Mouse (Mus musculus): ENCODE results near the gene Strap. TPM values are rescaled to one million over a fixed set of nuclear protein-coding genes. Genes with fewer than 3 reads are reported as not detected.
A peak's percentile ranks its signal among the peaks of the same experiment; 100 is the strongest.

The Strap gene
- polyA plus RNA-seq, 1 experiment: 67.4 TPM

DNA sequence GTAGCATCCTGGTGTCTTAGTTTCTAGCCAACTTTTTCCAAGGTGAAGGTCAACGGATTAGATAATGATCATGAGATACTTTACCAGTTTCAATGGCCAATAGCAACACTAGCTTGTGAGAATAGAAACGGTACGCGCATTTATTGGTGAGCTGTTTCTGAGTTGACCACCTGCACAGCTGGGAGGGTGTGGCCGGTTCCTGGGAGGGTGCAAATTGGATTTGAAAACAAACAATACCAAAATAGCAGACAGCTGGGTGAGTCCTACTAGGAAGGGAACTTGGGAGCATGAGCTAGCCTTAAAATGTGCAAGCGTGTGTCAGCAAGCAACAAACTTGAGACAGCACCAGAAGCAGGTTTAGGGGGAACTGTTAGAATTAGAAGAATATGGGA is 38.8 kb downstream of the Strap start:
- DNase-seq (ENCODE audit: extremely low spot score in 1 of 2, low spot score in 1 of 2): no peak

DNA sequence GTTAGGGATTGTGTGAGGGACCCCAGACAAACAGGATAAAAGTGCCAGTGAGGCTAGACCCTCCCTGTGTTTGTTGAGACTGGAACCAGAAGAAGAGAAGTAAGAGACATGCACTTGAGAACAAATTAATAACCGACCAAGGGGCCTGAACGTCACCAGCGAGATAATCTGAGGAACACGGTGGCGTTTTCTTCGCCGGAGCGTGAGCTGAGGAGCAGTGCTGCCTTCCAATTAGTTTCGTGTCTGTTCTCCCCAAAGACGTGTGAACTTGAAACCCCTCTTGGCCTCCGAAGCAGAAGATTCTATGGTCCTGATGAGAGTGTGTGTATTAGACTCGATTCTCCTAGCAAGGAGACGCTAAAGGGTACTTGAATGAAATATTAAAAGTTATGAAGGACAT is 39.3 kb downstream of the Strap start:
- no peak for DNase-seq (ENCODE audit: extremely low spot score in 1 of 2, low spot score in 1 of 2)

GRCm38 (mm10) chr6:137775159-137775558 is 40.3 kb downstream of the Strap start:
- no peak for DNase-seq (ENCODE audit: extremely low spot score in 1 of 2, low spot score in 1 of 2)

GRCm38 (mm10) chr6:137776981-137777380 is 42.1 kb downstream of the Strap start:
- DNase-seq (ENCODE audit: extremely low spot score in 1 of 2, low spot score in 1 of 2): no peak

DNA sequence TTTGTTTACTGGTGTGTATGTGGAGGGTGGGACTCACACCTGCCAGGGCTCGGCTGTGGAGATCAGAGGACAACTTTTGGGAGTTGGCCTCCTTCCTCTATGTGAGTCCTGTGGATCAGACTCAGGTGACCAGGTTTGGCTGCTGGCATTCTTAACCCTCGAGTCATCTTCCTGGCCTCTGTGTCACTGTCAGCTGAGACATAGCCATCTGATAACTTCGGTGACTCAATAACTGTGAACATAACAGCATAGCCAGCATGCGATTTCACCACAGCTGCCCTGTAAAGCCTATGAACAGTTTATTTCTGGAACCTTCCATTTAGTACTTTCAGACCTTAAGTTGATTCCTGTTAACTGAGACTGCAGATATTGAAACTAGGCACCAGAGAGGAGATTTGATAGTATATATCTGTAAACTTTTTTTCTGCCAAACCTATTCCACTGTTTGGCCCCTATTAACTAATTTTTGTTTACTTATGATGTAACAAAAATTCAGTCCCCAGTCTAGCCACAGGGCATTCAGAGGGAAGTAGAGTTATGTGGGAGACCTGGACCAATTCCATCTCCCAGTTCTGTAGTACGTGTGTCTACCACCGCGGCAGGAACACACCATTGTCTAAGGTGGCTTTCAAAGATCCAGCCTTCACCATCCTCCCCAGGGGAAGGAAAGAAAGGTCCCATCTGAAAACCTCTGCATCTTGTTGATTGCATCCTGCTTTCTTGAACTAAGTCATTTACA is 49.2 kb downstream of the Strap start:
- no peak for DNase-seq (ENCODE audit: extremely low spot score in 1 of 2, low spot score in 1 of 2)

- no peak for DNase-seq (ENCODE audit: extremely low spot score in 1 of 2, low spot score in 1 of 2)
Measured at GRCm38 (mm10) chr6:137788976-137789590, 54.2 kb downstream of the Strap start.

- no peak for DNase-seq (ENCODE audit: extremely low spot score in 1 of 2, low spot score in 1 of 2)
Measured at GRCm38 (mm10) chr6:137789658-137790057, 54.8 kb downstream of the Strap start.

DNA sequence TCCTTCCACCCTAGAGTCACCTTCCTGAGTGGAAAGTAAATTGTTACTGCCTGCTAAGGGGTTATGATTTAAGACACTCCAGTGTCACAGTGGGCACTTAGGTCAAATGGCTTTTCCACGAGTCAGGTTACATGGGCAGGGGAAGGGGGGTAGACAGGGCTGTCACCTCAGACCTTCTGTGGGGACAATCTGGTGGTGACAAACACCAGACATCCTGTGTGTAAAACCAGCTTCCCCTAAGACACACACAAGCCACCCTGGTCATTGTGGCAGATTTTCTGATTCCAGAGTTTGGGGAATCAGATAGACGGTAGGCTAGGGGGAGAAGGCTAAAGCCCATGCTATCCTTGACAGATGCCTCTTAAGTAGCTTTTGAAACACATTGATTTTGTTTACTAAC is 60.6 kb downstream of the Strap start:
- no peak for DNase-seq (ENCODE audit: extremely low spot score in 1 of 2, low spot score in 1 of 2)

- peak in 1 of 2 experiments; percentile 71 for DNase-seq (ENCODE audit: extremely low spot score in 1 of 2, low spot score in 1 of 2)
Measured at GRCm38 (mm10) chr6:137796596-137797567, 62.0 kb downstream of the Strap start.

- no peak for DNase-seq (ENCODE audit: extremely low spot score in 1 of 2, low spot score in 1 of 2)
Measured at GRCm38 (mm10) chr6:137799253-137799652, 64.4 kb downstream of the Strap start.

Other genes with a start within 250 kb of the Strap start
- gene Eps8, start 80.2 kb upstream of the Strap start, polyA plus RNA-seq (2012; rRNA removed): 24.4 and 27.9 TPM in 2 replicates
- 3.8 and 4.1 TPM in 2 replicates for gene Dera, start 19.5 kb downstream of the Strap start, polyA plus RNA-seq (2012; rRNA removed)

All from frontal cortex, adult 2 months (tissue).